ENCODE assay signal across 20 mouse cellular contexts in genomic region chr15:92268341-92268740, GRCm38 (mm10).
DNase-seq lines count a peak whose midpoint lies in the region; ATAC-seq and TF ChIP-seq lines count a peak whose summit lies in the region.
"Had no signal": no experiment of that assay in that cellular context is flagged by ENCODE, and none has a peak within 500 bp of the region (broad histone marks: within the 10 kb centered on the region; RNA-seq: fewer than 3 reads in every experiment).

No protein-coding gene starts in this region.

- H3K4me3 ChIP-seq in midbrain, embryonic 14.5 days (replicated peaks; ENCODE audit: low read depth, low read length), result no peak overlapping the region
- no peak overlapping the region for H3K4me3 ChIP-seq in midbrain, postnatal 0 days (ENCODE audit: low read depth, low read length)
- no peak overlapping the region for H3K4me3 ChIP-seq in liver, postnatal 0 days (ENCODE audit: low read depth, low read length)
- H3K4me3 ChIP-seq: embryonic facial prominence, embryonic 13.5 days; erythroblast, embryonic 14.5 days; forebrain, embryonic 10.5 days; heart, embryonic 13.5 days; hindbrain, embryonic 13.5 days had no signal

- no peaks in the 10 kb centered on the region for H3K4me1 ChIP-seq in midbrain, embryonic 14.5 days (ENCODE audit: control insufficient read depth, insufficient read depth, low read length)
- H3K4me1 ChIP-seq in midbrain, postnatal 0 days (ENCODE audit: insufficient read depth, low read length), result no peaks in the 10 kb centered on the region
- H3K4me1 ChIP-seq in liver, postnatal 0 days (ENCODE audit: insufficient read depth), result no peaks in the 10 kb centered on the region
- H3K4me1 ChIP-seq: heart, embryonic 13.5 days had no signal

- H3K27me3 ChIP-seq in midbrain, embryonic 14.5 days (ENCODE audit: control insufficient read depth, insufficient read depth, low read length), result no peaks in the 10 kb centered on the region
- H3K27me3 ChIP-seq in midbrain, postnatal 0 days (ENCODE audit: insufficient read depth, low read length), result no peaks in the 10 kb centered on the region
- H3K27me3 ChIP-seq in liver, postnatal 0 days (ENCODE audit: insufficient read depth, low read length), result no peaks in the 10 kb centered on the region
- H3K27me3 ChIP-seq: embryonic facial prominence, embryonic 13.5 days; heart, embryonic 13.5 days; hindbrain, embryonic 13.5 days had no signal

- H3K36me3 ChIP-seq in midbrain, embryonic 14.5 days (ENCODE audit: control insufficient read depth, insufficient read depth, low read length), result no peaks in the 10 kb centered on the region
- peaks cover 4% of the 10 kb centered on the region; the same call in 1 of the 2 replicates for H3K36me3 ChIP-seq in midbrain, postnatal 0 days (ENCODE audit: insufficient read depth, low read length)
- H3K36me3 ChIP-seq in liver, postnatal 0 days (replicated peaks; ENCODE audit: insufficient read depth, low read length), result no peaks in the 10 kb centered on the region
- H3K36me3 ChIP-seq: embryonic facial prominence, embryonic 13.5 days; forebrain, embryonic 10.5 days; heart, embryonic 13.5 days; hindbrain, embryonic 13.5 days had no signal

- no peak for TF ChIP-seq CTCF in midbrain, postnatal 0 days (IDR thresholded peaks at IDR 0.05)
- TF ChIP-seq CTCF in liver, postnatal 0 days (IDR thresholded peaks at IDR 0.05; ENCODE audit: low read depth), result no peak

- TF ChIP-seq EP300 in liver, postnatal 0 days (IDR thresholded peaks at IDR 0.05; ENCODE audit: low read depth), result no peak

- WGBS in midbrain, embryonic 14.5 days, result 25% methylated on average over 3 of the region's 3 CpGs
- 35% methylated on average over 3 of the region's 3 CpGs for WGBS in midbrain, postnatal 0 days
- WGBS in liver, postnatal 0 days (ENCODE audit: insufficient replicate concordance), result 58% methylated on average over 3 of the region's 3 CpGs

- ATAC-seq in midbrain, embryonic 14.5 days (ENCODE audit: low FRiP score, low TSS enrichment), result no peak
- ATAC-seq in midbrain, postnatal 0 days (ENCODE audit: low FRiP score), result no peak
- ATAC-seq in liver, postnatal 0 days, result no peak
- ATAC-seq: forebrain, embryonic 16.5 days; hindbrain, postnatal 0 days had no signal

- peak; percentile 75 for DNase-seq in heart, adult 11 months
- DNase-seq in heart, postnatal 4 days, result no peak
- peak; percentile 15 for DNase-seq in midbrain, embryonic 14.5 days
- DNase-seq in midbrain, postnatal 0 days (ENCODE audit: low spot score), result no peak
- DNase-seq in retina, embryonic 14.5 days (ENCODE audit: low spot score), result peak; percentile 66
- DNase-seq in liver, postnatal 0 days, result no peak
- DNase-seq in ovary, adult 18-20 months (ENCODE audit: low spot score), result no peak
- DNase-seq: adrenal gland, adult 8-10 months; adrenal gland, postnatal 36 days; cerebellum, adult 11-12 months; cerebellum, adult 9-10 months; cerebellum, postnatal 25 days; gastrocnemius, postnatal 14 days had no signal

- no peak overlapping the region; the same call in 1 of the 2 replicates for H3K9ac ChIP-seq in midbrain, embryonic 14.5 days (replicated peaks; ENCODE audit: low read length)
- no peak overlapping the region for H3K9ac ChIP-seq in midbrain, postnatal 0 days (replicated peaks; ENCODE audit: low read length, poor library complexity, severe bottlenecking)
- no peak overlapping the region for H3K9ac ChIP-seq in liver, postnatal 0 days (replicated peaks)
- H3K9ac ChIP-seq: embryonic facial prominence, embryonic 13.5 days; heart, embryonic 13.5 days; hindbrain, embryonic 13.5 days had no signal

- no peaks in the 10 kb centered on the region for H3K9me3 ChIP-seq in midbrain, embryonic 14.5 days (ENCODE audit: control insufficient read depth, low read length)
- H3K9me3 ChIP-seq in midbrain, postnatal 0 days (ENCODE audit: low read length), result no peaks in the 10 kb centered on the region
- H3K9me3 ChIP-seq in liver, postnatal 0 days (ENCODE audit: low read length), result no peaks in the 10 kb centered on the region
- H3K9me3 ChIP-seq: embryonic facial prominence, embryonic 13.5 days; forebrain, embryonic 10.5 days; heart, embryonic 13.5 days; hindbrain, embryonic 13.5 days had no signal

- no peak overlapping the region for H3K27ac ChIP-seq in midbrain, embryonic 14.5 days (replicated peaks; ENCODE audit: low read depth, low read length)
- no peak overlapping the region for H3K27ac ChIP-seq in midbrain, postnatal 0 days (ENCODE audit: low read depth, low read length)
- no peak overlapping the region for H3K27ac ChIP-seq in liver, postnatal 0 days (ENCODE audit: low read depth)
- H3K27ac ChIP-seq: embryonic facial prominence, embryonic 13.5 days; forebrain, embryonic 10.5 days; heart, embryonic 13.5 days; hindbrain, embryonic 13.5 days; hindbrain, postnatal 0 days had no signal

- no peak overlapping the region for H3K4me2 ChIP-seq in midbrain, embryonic 14.5 days (ENCODE audit: low read length)
- no peak overlapping the region for H3K4me2 ChIP-seq in midbrain, postnatal 0 days (ENCODE audit: low read depth, low read length, poor library complexity, severe bottlenecking)
- H3K4me2 ChIP-seq in liver, postnatal 0 days (ENCODE audit: low read depth, low read length), result no peak overlapping the region
- H3K4me2 ChIP-seq: embryonic facial prominence, embryonic 13.5 days; heart, embryonic 13.5 days; hindbrain, embryonic 13.5 days had no signal

Comparison
In these comparisons a context has a peak if more than half of its experiments do, and no peak if none do; other contexts are left out.
1. DNase-seq: peak in heart, adult 11 months (single experiment), midbrain, embryonic 14.5 days (single experiment) and retina, embryonic 14.5 days (single experiment); none in heart, postnatal 4 days (single experiment), midbrain, postnatal 0 days (single experiment), liver, postnatal 0 days (single experiment) and ovary, adult 18-20 months (single experiment).